In genomic region chr17:90773233-90773632, GRCm38 (mm10) we compare ENCODE assay signal across 16 mouse cellular contexts.
DNase-seq lines count a peak whose midpoint lies in the region; ATAC-seq and TF ChIP-seq lines count a peak whose summit lies in the region.
"Had no signal": no experiment of that assay in that cellular context is flagged by ENCODE, and none has a peak within 500 bp of the region (broad histone marks: within the 10 kb centered on the region; RNA-seq: fewer than 3 reads in every experiment).

No protein-coding gene starts in this region.

- H3K36me3 ChIP-seq in kidney, postnatal 0 days (ENCODE audit: insufficient read depth, low read length): no peaks in the 10 kb centered on the region
- no peaks in the 10 kb centered on the region for H3K36me3 ChIP-seq in kidney, embryonic 14.5 days (ENCODE audit: control insufficient read depth, insufficient read depth, low read length)
- H3K36me3 ChIP-seq: embryonic facial prominence, embryonic 12.5 days; forebrain, embryonic 15.5 days; G1E; heart, embryonic 15.5 days; liver, embryonic 15.5 days had no signal

- no peaks in the 10 kb centered on the region for H3K4me1 ChIP-seq in kidney, postnatal 0 days (replicated peaks; ENCODE audit: insufficient read depth, low read length)
- no peaks in the 10 kb centered on the region for H3K4me1 ChIP-seq in kidney, embryonic 14.5 days (ENCODE audit: control insufficient read depth, insufficient read depth, low read length)
- H3K4me1 ChIP-seq: embryonic facial prominence, embryonic 12.5 days; forebrain, embryonic 15.5 days; heart, embryonic 15.5 days; liver, embryonic 15.5 days had no signal

- no peak overlapping the region for H3K4me3 ChIP-seq in kidney, postnatal 0 days (replicated peaks; ENCODE audit: low read depth, low read length)
- no peak overlapping the region for H3K4me3 ChIP-seq in kidney, embryonic 14.5 days (ENCODE audit: low read length)
- H3K4me3 ChIP-seq in gastrocnemius, adult 2 months: no peak overlapping the region
- H3K4me3 ChIP-seq: embryonic facial prominence, embryonic 12.5 days; forebrain, embryonic 15.5 days; heart, embryonic 15.5 days; liver, embryonic 15.5 days had no signal

- no peaks in the 10 kb centered on the region for H3K27me3 ChIP-seq in kidney, postnatal 0 days (ENCODE audit: insufficient read depth, low read length)
- no peaks in the 10 kb centered on the region for H3K27me3 ChIP-seq in kidney, embryonic 14.5 days (ENCODE audit: control insufficient read depth, insufficient read depth, low read length)
- H3K27me3 ChIP-seq: embryonic facial prominence, embryonic 12.5 days; forebrain, embryonic 15.5 days; heart, embryonic 15.5 days; liver, embryonic 15.5 days had no signal

- no peak for ATAC-seq in kidney, postnatal 0 days (replicated peaks; ENCODE audit: low FRiP score, low read depth)
- ATAC-seq in kidney, embryonic 14.5 days (ENCODE audit: low FRiP score, low TSS enrichment): no peak
- ATAC-seq: forebrain, embryonic 15.5 days; inflammation-experienced regulatory T-cells, adult 6 months had no signal

- intact Hi-C loops in gastrocnemius, adult 2 months (cut with DNase I): no loop called here

- H3K4me2 ChIP-seq in kidney, postnatal 0 days (ENCODE audit: low read length): no peak overlapping the region
- no peak overlapping the region for H3K4me2 ChIP-seq in kidney, embryonic 14.5 days (replicated peaks; ENCODE audit: low read depth, low read length)
- H3K4me2 ChIP-seq: embryonic facial prominence, embryonic 12.5 days; forebrain, embryonic 15.5 days; heart, embryonic 15.5 days; liver, embryonic 15.5 days had no signal

- H3K9ac ChIP-seq in kidney, postnatal 0 days (ENCODE audit: low read depth, low read length): no peak overlapping the region
- H3K9ac ChIP-seq in kidney, embryonic 14.5 days (ENCODE audit: low read depth, low read length): no peak overlapping the region
- H3K9ac ChIP-seq: embryonic facial prominence, embryonic 12.5 days; forebrain, embryonic 15.5 days; heart, embryonic 15.5 days; liver, embryonic 15.5 days had no signal

- TF ChIP-seq CTCF in kidney, postnatal 0 days (IDR thresholded peaks at IDR 0.05; ENCODE audit: low read depth): peak; percentile 52
- TF ChIP-seq CTCF in gastrocnemius, adult 2 months (IDR thresholded peaks at IDR 0.05): no peak

- no peak overlapping the region for H3K27ac ChIP-seq in kidney, postnatal 0 days
- no peak overlapping the region for H3K27ac ChIP-seq in kidney, embryonic 14.5 days (ENCODE audit: low read depth, low read length)
- no peak overlapping the region for H3K27ac ChIP-seq in gastrocnemius, adult 2 months
- H3K27ac ChIP-seq: embryonic facial prominence, embryonic 12.5 days; forebrain, embryonic 15.5 days; heart, embryonic 15.5 days; liver, embryonic 15.5 days; macrophage had no signal

- WGBS in kidney, postnatal 0 days: 84% methylated on average over 3 of the region's 3 CpGs
- WGBS in kidney, embryonic 14.5 days: 78% methylated on average over 3 of the region's 3 CpGs

- no peaks in the 10 kb centered on the region for H3K9me3 ChIP-seq in kidney, postnatal 0 days (replicated peaks; ENCODE audit: low read length)
- no peaks in the 10 kb centered on the region for H3K9me3 ChIP-seq in kidney, embryonic 14.5 days (ENCODE audit: control insufficient read depth, low read length)
- H3K9me3 ChIP-seq: embryonic facial prominence, embryonic 12.5 days; forebrain, embryonic 15.5 days; G1E; heart, embryonic 15.5 days; liver, embryonic 15.5 days had no signal

- peak; percentile 6 for DNase-seq in adrenal gland, postnatal 25 days
- no peak for DNase-seq in adrenal gland, postnatal 14 days
- no peak for DNase-seq in kidney, postnatal 0 days (ENCODE audit: low spot score)
- peak; percentile 8 for DNase-seq in thymus, postnatal 4 days
- no peak for DNase-seq in thymus, postnatal 25 days
- no peak for DNase-seq in gastrocnemius, adult 2 months
- no peak for DNase-seq in left cerebral cortex, adult 11 months (ENCODE audit: low spot score)
- DNase-seq: layer of hippocampus, postnatal 36 days had no signal

Comparison
In these comparisons a context has a peak if more than half of its experiments do, and no peak if none do; other contexts are left out.
1. DNase-seq: peak in adrenal gland, postnatal 25 days (single experiment) and thymus, postnatal 4 days (single experiment); none in adrenal gland, postnatal 14 days (single experiment), kidney, postnatal 0 days (single experiment), thymus, postnatal 25 days (single experiment), gastrocnemius, adult 2 months (single experiment) and left cerebral cortex, adult 11 months (single experiment).